Mouse (Mus musculus) stomach, postnatal 0 days (tissue): Measurements from ENCODE around the gene 1700021F05Rik. TPM values are rescaled to one million over a fixed set of nuclear protein-coding genes. Genes with fewer than 3 reads are reported as not detected.

Experiments used
- ATAC-seq: fragments of 200-750 bp; cut with Nextera tagmentation; 2 replicates; pipeline ENCODE4 v1.8.0; 2017; ENCODE audit not compliant: low FRiP score, low TSS enrichment
- DNase-seq: peaks from one replicate; pipeline ENCODE4 v3.0.0-alpha.2; 2016; ENCODE audit warnings: low spot score
- H3K27ac ChIP-seq: fragments of 300-500 bp; sonication (generic); replicated peaks from 2 replicates; pipeline ENCODE4 v1.5.1; 2014; ENCODE audit warnings: mild to moderate bottlenecking, control low read depth
- H3K27me3 ChIP-seq: fragments of 300-500 bp; sonication (generic); 2 replicates; pipeline ENCODE4 v1.6.1; 2014; ENCODE audit warnings: low read length; ENCODE audit not compliant: control insufficient read depth, insufficient read depth
- H3K36me3 ChIP-seq: fragments of 300-500 bp; sonication (generic); 2 replicates; pipeline ENCODE4 v1.6.1; 2014; ENCODE audit warnings: low read length, mixed read lengths; ENCODE audit not compliant: control insufficient read depth, insufficient read depth
- H3K4me1 ChIP-seq: fragments of 300-500 bp; sonication (generic); replicated peaks from 2 replicates; pipeline ENCODE4 v1.6.1; 2014; ENCODE audit warnings: antibody characterized with exemption; ENCODE audit not compliant: control insufficient read depth, insufficient read depth
- H3K4me2 ChIP-seq: fragments of 300-500 bp; sonication (generic); replicated peaks from 2 replicates; pipeline ENCODE4 v1.6.1; 2014; ENCODE audit warnings: low read depth, mild to moderate bottlenecking, control low read depth, moderate library complexity
- H3K4me3 ChIP-seq: fragments of 300-500 bp; sonication (generic); 2 replicates; pipeline ENCODE4 v1.5.1; 2014; ENCODE audit warnings: low read depth, low read length, control low read depth
- H3K9ac ChIP-seq: fragments of 300-500 bp; sonication (generic); 2 replicates; pipeline ENCODE4 v1.6.1; 2014; ENCODE audit warnings: mild to moderate bottlenecking, low read length, control low read depth, mixed read lengths
- H3K9me3 ChIP-seq: fragments of 300-500 bp; sonication (generic); 2 replicates; pipeline ENCODE4 v1.6.1; 2016; ENCODE audit warnings: low read length; ENCODE audit not compliant: control insufficient read depth
- CTCF ChIP-seq: IDR thresholded peaks from 2 replicates; pipeline ENCODE4 v1.5.1; 2016; ENCODE audit warnings: antibody characterized with exemption, low read depth, mild to moderate bottlenecking, moderate library complexity
- EP300 ChIP-seq: optimal IDR thresholded peaks from 2 replicates; pipeline ENCODE3; 2016; ENCODE audit warnings: antibody characterized with exemption
- WGBS: fragments of 180-500 bp; shearing (Covaris S2); extraction: QIAGEN DNeasy Blood & Tissue Kit; methylation state at CpG from one replicate; pipeline ENCODE4 v1.1.7; 2014; 5-methylcytosine and 5-hydroxymethylcytosine counted together
- polyA plus RNA-seq: library from polyadenylated mRNA; unstranded; fragments of >200 nt; fragmentation: Nextera tagmentation; extraction: Ambion mirVana; gene quantifications from 2 replicates; pipeline ENCODE4 v1.2.1, GENCODE M21; 2015

1700021F05Rik gene
- polyA plus RNA-seq, 1 experiment from 2014 or later, result 48.9 TPM

DNA sequence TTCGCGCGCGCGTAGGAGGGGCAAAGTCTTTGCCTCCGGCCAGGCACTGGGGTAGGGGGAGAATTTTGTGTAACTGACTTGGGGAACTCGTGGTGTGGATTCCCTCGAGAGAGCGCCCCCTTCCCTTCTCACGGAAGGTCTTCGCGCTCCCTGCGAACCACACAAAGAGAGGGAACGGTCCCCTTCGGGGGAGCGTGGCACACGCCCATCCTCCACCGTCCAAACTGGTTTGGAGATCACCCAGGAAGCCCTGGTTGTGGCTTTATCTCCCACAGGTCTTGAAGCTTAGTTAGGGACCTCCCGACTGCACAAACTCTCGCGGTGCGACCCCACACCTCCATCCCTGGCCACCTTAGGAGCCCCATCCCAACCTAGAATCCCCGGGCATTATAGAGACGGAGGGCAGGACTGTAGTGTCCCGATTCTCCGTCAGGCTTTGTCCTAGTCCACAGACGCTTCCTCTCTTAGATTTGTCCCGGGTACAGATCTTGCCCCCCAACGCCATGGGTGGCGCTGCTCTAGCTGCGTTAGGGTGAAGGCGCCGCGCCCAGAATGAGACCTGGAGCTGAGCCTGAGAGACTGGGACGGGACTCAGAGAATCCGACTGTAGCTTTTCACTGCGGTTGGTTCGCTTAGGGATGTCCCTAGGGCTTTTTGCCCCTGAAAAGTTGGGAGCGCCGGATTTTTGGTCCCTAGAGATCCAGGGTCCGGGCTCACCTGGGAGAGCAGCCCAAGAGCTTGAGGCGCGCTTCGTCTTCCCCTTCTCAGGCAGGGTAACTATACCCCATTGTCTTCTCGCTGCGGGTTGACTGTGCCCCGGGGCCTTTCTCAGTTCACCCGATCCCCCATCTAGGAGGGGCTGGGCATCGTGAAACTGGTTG lies 38.8 kb upstream of the 1700021F05Rik start:
- no peaks in the 10 kb centered on the region for H3K4me1 ChIP-seq
- no peaks in the 10 kb centered on the region for H3K9me3 ChIP-seq
- H3K27ac ChIP-seq, result peak overlapping the region; percentile 96
- peak overlapping the region; percentile 48 for H3K4me3 ChIP-seq
- TF ChIP-seq CTCF, result peak; percentile 52
- TF ChIP-seq EP300, result no peak
- peak; percentile 75 for DNase-seq
- H3K27me3 ChIP-seq, result no peaks in the 10 kb centered on the region
- H3K36me3 ChIP-seq, result no peaks in the 10 kb centered on the region
- peak overlapping the region; percentile 96 for H3K4me2 ChIP-seq
- peak; percentile 2; the same call in 1 of the 2 replicates for ATAC-seq
- WGBS, result under 1% methylated on average over 48 of the region's 49 CpGs
- peak overlapping the region; percentile 69 for H3K9ac ChIP-seq

DNA sequence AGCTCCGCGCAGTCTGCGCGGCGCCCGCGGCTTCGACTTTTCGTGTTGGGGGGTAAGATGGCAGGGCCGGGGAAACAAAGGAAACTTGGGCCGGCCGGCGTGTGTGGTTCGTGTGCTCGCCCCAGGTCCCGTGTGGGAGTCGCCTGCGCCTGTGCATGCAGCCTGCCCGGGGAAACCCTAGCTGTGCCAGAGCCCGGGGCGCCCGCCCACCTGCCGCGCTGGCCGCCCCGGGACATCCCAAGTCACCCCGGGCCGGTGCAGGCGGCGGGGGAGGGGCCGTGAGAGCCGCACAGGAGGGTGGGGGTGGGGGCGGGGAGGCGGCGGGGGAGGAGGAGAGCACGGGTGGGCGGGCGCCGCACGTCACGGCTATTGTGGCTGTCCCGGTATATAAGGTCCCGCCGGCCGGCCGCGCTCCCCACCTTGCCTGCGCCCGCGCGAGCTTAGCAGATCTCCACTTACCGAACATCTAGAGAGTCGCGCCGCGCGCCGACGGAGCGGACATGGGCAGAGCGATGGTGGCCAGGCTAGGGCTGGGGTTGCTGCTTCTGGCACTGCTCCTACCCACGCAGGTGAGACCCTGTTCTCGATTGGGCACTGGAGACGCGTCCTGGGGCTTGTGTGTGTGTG lies 38.1 kb upstream of the 1700021F05Rik start:
- Histone ChIP-seq H3K4me3 (peak overlapping the region; percentile 48), H3K27ac (peak overlapping the region; percentile 96), H3K27me3 (no peaks in the 10 kb centered on the region), H3K9me3 (no peaks in the 10 kb centered on the region), H3K4me2 (peak overlapping the region; percentile 96), H3K9ac (peak overlapping the region; percentile 69), H3K36me3 (no peaks in the 10 kb centered on the region), H3K4me1 (no peaks in the 10 kb centered on the region)
- peak; percentile 96 for DNase-seq
- peak; percentile 83 for ATAC-seq
- no peak for TF ChIP-seq CTCF
- TF ChIP-seq EP300, result no peak
- WGBS, result under 1% methylated on average over 40 of the region's 65 CpGs

- H3K9me3 ChIP-seq, result no peaks in the 10 kb centered on the region
- TF ChIP-seq EP300 (no peak), CTCF (no peak)
- peak overlapping the region; percentile 48 for H3K4me3 ChIP-seq
- no peaks in the 10 kb centered on the region for H3K4me1 ChIP-seq
- H3K27me3 ChIP-seq, result no peaks in the 10 kb centered on the region
- DNase-seq, result peak; percentile 79
- H3K9ac ChIP-seq, result peak overlapping the region; percentile 69
- WGBS, result under 1% methylated on average over 32 of the region's 32 CpGs
- H3K27ac ChIP-seq, result peak overlapping the region; percentile 96
- H3K4me2 ChIP-seq, result peak overlapping the region; percentile 96
- ATAC-seq, result peak; percentile 34
- no peaks in the 10 kb centered on the region for H3K36me3 ChIP-seq
Observed at GRCm38 (mm10) chr10:43578366-43578753, 37.6 kb upstream of the 1700021F05Rik start.

DNA sequence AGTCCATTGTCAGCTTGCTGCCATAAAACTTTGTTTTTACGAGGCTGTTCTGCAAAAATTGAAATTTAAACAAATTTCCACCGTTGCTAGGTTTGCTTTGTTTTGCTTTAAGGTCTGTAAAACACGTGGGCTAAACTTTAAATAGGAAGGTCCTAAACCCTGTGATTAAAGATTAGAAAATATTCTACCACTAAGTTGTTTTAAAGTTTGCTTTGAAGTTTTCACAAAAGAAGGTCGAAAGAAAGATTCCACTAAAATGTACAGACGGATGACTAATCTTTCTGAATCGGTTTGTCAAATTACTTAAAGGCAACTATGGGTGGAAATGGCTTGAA lies 37.2 kb upstream of the 1700021F05Rik start, which contains the start of gene Cd24a:
Cd24a (plus strand) TSS at position 288 of the 335 bp plus-strand sequence.
- Histone ChIP-seq H3K9ac (peak within 1 kb of the TSS; percentile 69), H3K4me2 (peak within 1 kb of the TSS; percentile 96), H3K27me3 (no peaks in the 10 kb centered on the region), H3K9me3 (no peaks in the 10 kb centered on the region), H3K4me1 (no peaks in the 10 kb centered on the region), H3K27ac (peak within 1 kb of the TSS; percentile 96), H3K4me3 (peak within 1 kb of the TSS; percentile 48), H3K36me3 (no peaks in the 10 kb centered on the region)
- WGBS, result 3% methylated on average over 6 of the region's 6 CpGs
- DNase-seq, result no peak
- TF ChIP-seq CTCF, result no peak
- TF ChIP-seq EP300, result no peak
- no peak for ATAC-seq

DNA sequence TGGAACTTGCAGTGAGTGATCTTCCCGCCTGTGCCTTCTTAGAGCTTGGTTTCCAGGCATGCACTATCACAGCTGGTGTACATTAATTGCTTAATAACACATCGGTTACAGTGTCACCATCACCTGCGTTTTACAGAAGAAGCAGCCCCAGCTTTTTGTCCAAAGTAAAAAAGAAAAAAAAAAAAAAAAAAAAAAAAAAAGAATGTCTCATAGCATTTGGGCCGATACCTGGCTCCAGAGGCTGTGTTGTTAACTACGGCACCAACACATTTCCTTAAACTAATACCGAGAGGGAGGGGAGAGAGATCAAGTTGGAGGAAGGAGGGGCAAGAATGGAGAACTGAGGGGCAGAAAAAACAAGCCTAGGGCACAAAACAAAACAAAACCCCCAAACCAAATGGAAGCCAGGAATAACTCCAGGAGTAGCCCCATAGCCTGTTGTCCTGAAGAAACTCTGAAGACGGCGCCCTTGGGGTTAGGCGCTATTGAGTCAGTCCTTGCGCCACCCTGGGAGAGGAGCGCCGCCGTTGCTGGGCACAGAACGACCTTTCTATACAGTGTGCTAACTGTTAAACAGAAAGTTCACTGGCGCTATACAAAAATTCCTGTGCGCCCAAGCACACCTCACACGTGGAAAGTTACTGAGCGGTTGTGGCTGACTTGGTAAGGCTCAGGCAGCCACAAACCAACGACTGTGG lies 36.7 kb upstream of the 1700021F05Rik start:
- H3K27ac ChIP-seq, result peak overlapping the region; percentile 96
- TF ChIP-seq CTCF (peak; percentile 33), EP300 (no peak)
- WGBS, result 26% methylated on average over 19 of the region's 19 CpGs

More for the DNA sequence above, 36.7 kb upstream of the 1700021F05Rik start:
- H3K36me3 ChIP-seq, result no peaks in the 10 kb centered on the region
- DNase-seq (peak; percentile 82), ATAC-seq (peak; percentile 16; the same call in 1 of the 2 replicates)
- H3K9ac ChIP-seq, result 0 out of 2 replicates have a peak overlapping the region, but pooled peaks have one; percentile 18
- H3K4me2 ChIP-seq, result peak overlapping the region; percentile 96
- no peaks in the 10 kb centered on the region for H3K4me1 ChIP-seq
- peak overlapping the region; percentile 48; the same call in 1 of the 2 replicates for H3K4me3 ChIP-seq
- H3K27me3 ChIP-seq, result no peaks in the 10 kb centered on the region
- no peaks in the 10 kb centered on the region for H3K9me3 ChIP-seq
